Mouse (Mus musculus): ENCODE measurements at regions not wholly inside any gene's neighbourhood (a gene's known extent, or its start where the extent isn't known, plus 50 kb on each side); places are given as distances from the start of the nearest gene placed in this dataset.

DNA sequence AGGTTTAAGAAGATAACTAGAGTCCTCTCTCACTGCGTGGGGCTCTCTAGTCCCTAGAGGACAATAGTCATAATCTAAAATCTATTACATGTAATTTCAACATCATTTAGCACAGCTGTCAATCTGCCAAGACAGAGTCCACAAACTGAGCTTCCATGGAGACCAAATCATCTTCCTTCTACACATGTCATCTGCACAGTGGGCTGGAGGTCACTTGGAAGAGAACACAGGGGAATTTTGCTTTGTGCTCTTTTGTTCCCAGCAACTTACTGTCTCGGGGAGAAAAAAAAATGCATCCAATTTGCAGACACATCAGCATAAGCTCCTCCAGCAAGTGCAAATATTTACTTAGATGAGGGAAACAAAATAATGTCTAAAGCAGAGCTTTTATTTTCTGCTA, 179.8 kb downstream of the Sqor start:
- Histone ChIP-seq H3K4me1 (ENCODE audit: insufficient read depth, low read length) (no peaks in the 10 kb centered on the region), H3K9ac (replicated peaks; ENCODE audit: low read length) (no peak overlapping the region), H3K27ac (no peak overlapping the region), H3K4me3 (ENCODE audit: low read length) (no peak overlapping the region), H3K4me2 (ENCODE audit: low read depth, low read length) (no peak overlapping the region), H3K9me3 (ENCODE audit: low read length) (no peaks in the 10 kb centered on the region), H3K36me3 (ENCODE audit: insufficient read depth, low read length) (no peaks in the 10 kb centered on the region), H3K27me3 (ENCODE audit: insufficient read depth, low read length) (no peaks in the 10 kb centered on the region)
- 22% methylated on average over 2 of the region's 2 CpGs for WGBS
- DNase-seq (ENCODE audit: low spot score), result peak; percentile 25
- ATAC-seq, result no peak
- no peak for TF ChIP-seq CTCF (IDR thresholded peaks at IDR 0.05; ENCODE audit: low read depth)

GRCm38 (mm10) chr2:122945891-122946290, 180.9 kb downstream of the Sqor start:
- no peak overlapping the region for H3K27ac ChIP-seq
- ATAC-seq, result no peak
- H3K9me3 ChIP-seq (ENCODE audit: low read length), result no peaks in the 10 kb centered on the region
- H3K4me2 ChIP-seq (ENCODE audit: low read depth, low read length), result no peak overlapping the region
- H3K36me3 ChIP-seq (ENCODE audit: insufficient read depth, low read length), result no peaks in the 10 kb centered on the region
- DNase-seq (ENCODE audit: low spot score), result no peak
- WGBS, result 91% methylated on average over 3 of the region's 3 CpGs
- TF ChIP-seq CTCF (IDR thresholded peaks at IDR 0.05; ENCODE audit: low read depth), result no peak
- H3K27me3 ChIP-seq (ENCODE audit: insufficient read depth, low read length), result no peaks in the 10 kb centered on the region
- H3K4me1 ChIP-seq (ENCODE audit: insufficient read depth, low read length), result no peaks in the 10 kb centered on the region
- H3K9ac ChIP-seq (replicated peaks; ENCODE audit: low read length), result no peak overlapping the region
- H3K4me3 ChIP-seq (ENCODE audit: low read length), result no peak overlapping the region

DNA sequence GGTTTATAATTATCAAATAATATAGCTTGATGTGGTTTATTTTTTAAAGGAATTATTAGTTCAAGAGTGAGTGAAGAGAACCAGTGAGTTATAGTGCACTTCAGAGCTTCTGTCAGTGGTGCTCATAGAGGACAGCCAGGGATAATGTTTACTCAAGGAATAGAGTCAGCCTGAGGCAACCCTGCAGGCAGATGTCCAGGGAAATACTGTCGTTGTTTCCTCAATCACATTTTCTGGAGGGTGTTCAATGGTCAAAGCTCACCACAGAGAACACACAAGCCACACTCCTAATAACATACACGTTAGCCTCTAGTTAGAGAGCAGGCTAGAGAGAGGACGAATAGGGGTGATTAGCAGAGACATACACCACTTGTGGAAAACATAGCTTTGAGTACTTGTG, 184.0 kb downstream of the Sqor start:
- Histone ChIP-seq H3K36me3 (ENCODE audit: insufficient read depth, low read length) (no peaks in the 10 kb centered on the region), H3K4me3 (ENCODE audit: low read length) (no peak overlapping the region), H3K9me3 (ENCODE audit: low read length) (no peaks in the 10 kb centered on the region), H3K27ac (no peak overlapping the region), H3K9ac (replicated peaks; ENCODE audit: low read length) (no peak overlapping the region), H3K27me3 (ENCODE audit: insufficient read depth, low read length) (no peaks in the 10 kb centered on the region), H3K4me1 (ENCODE audit: insufficient read depth, low read length) (no peaks in the 10 kb centered on the region), H3K4me2 (ENCODE audit: low read depth, low read length) (no peak overlapping the region)
- 81% methylated on average over 3 of the region's 3 CpGs for WGBS
- TF ChIP-seq CTCF (IDR thresholded peaks at IDR 0.05; ENCODE audit: low read depth), result no peak
- ATAC-seq (no peak), DNase-seq (ENCODE audit: low spot score) (no peak)

- no peak for ATAC-seq
Observed at GRCm38 (mm10) chr2:122961701-122962100, 196.7 kb downstream of the Sqor start.

GRCm38 (mm10) chr2:122968809-122969628, 204.0 kb downstream of the Sqor start:
- H3K27ac ChIP-seq, result no peak overlapping the region
- no peak for TF ChIP-seq CTCF (IDR thresholded peaks at IDR 0.05; ENCODE audit: low read depth)
- H3K4me1 ChIP-seq (ENCODE audit: insufficient read depth, low read length), result no peaks in the 10 kb centered on the region
- no peak overlapping the region for H3K4me3 ChIP-seq (ENCODE audit: low read length)
- no peaks in the 10 kb centered on the region for H3K36me3 ChIP-seq (ENCODE audit: insufficient read depth, low read length)
- DNase-seq (ENCODE audit: low spot score) (no peak), ATAC-seq (no peak)
- H3K9ac ChIP-seq (replicated peaks; ENCODE audit: low read length), result no peak overlapping the region
- WGBS, result 83% methylated on average over 10 of the region's 10 CpGs
- H3K27me3 ChIP-seq (ENCODE audit: insufficient read depth, low read length), result no peaks in the 10 kb centered on the region
- H3K4me2 ChIP-seq (ENCODE audit: low read depth, low read length), result no peak overlapping the region
- H3K9me3 ChIP-seq (ENCODE audit: low read length), result no peaks in the 10 kb centered on the region

More at GRCm38 (mm10) chr2:122961701-122962100, 196.7 kb downstream of the Sqor start:
- no peak for DNase-seq (ENCODE audit: low spot score)
- H3K4me2 ChIP-seq (ENCODE audit: low read depth, low read length), result no peak overlapping the region
- no peak overlapping the region for H3K9ac ChIP-seq (replicated peaks; ENCODE audit: low read length)
- no peak for TF ChIP-seq CTCF (IDR thresholded peaks at IDR 0.05; ENCODE audit: low read depth)
- no peak overlapping the region for H3K27ac ChIP-seq
- H3K9me3 ChIP-seq (ENCODE audit: low read length), result no peaks in the 10 kb centered on the region
- 80% methylated on average over 4 of the region's 4 CpGs for WGBS
- H3K4me3 ChIP-seq (ENCODE audit: low read length), result no peak overlapping the region
- no peaks in the 10 kb centered on the region for H3K36me3 ChIP-seq (ENCODE audit: insufficient read depth, low read length)
- no peaks in the 10 kb centered on the region for H3K4me1 ChIP-seq (ENCODE audit: insufficient read depth, low read length)
- no peaks in the 10 kb centered on the region for H3K27me3 ChIP-seq (ENCODE audit: insufficient read depth, low read length)
